Mouse (Mus musculus): ENCODE measurements at regions not wholly inside any gene's neighbourhood (a gene's known extent, or its start where the extent isn't known, plus 50 kb on each side); places are given as distances from the start of the nearest gene placed in this dataset.
A peak's percentile ranks its signal among the peaks of the same experiment; 100 is the strongest.

GRCm38 (mm10) chrX:99574441-99575103 is 103.5 kb upstream of the Pja1 start:
- peak; percentile 85 for TF ChIP-seq CTCF (IDR thresholded peaks at IDR 0.05; ENCODE audit: low read depth)
- no peak for TF ChIP-seq EP300 (optimal IDR thresholded peaks at IDR 0.05)

Data from stomach, postnatal 0 days (tissue).